Mouse (Mus musculus): Measurements from ENCODE around the gene Gdf2. TPM values are rescaled to one million over a fixed set of nuclear protein-coding genes. Genes with fewer than 3 reads are reported as not detected.

Gdf2 gene
- total RNA-seq (2015) = not detected in 2 replicates
- total RNA-seq (2017) = not detected in 2 replicates

- no peak for ATAC-seq (replicated peaks; ENCODE audit: poor library complexity)
Measured at GRCm38 (mm10) chr14:33940739-33941138, at the start of gene Gdf2. Gene Gdf2, plus strand, starts transcription at chr14:33941039.

GRCm38 (mm10) chr14:33891507-33891906 is 49.3 kb upstream of the Gdf2 start:
- ATAC-seq (replicated peaks; ENCODE audit: poor library complexity) = no peak

- ATAC-seq (replicated peaks; ENCODE audit: poor library complexity) = no peak
Measured at GRCm38 (mm10) chr14:33895777-33896176, 45.1 kb upstream of the Gdf2 start.

DNA sequence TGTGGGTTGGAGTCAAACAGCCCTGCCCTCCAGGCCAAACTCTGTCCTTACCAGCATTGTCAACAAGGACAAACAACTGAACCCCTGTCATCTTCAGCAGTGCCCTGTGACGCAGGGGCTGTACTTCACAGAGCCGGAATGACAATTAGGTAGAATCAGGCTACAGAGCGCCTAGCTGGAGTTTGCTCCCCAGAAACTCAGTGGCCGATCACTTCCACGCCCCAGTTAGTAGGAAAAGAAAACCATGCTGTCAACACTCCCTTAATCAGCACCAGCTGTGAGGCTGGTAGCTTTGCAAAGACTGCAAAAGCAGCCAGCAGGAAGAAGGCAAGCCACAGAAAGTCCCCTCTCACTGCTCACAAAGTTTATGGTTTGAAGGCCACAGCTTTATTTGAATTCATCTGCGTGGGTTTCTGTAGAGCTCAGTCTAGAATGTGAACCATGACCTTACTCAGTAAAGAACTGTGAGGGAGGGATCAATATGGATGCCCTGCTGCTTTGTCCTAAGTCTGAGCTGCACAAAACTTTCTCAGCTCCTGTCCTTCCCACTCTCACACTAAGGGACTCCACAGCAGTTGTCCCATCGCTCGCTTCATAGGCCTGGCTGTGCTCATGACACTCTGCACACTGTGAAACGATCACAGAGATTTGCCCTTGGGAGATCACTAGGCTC is 44.1 kb upstream of the Gdf2 start:
- ATAC-seq (replicated peaks; ENCODE audit: poor library complexity) = no peak

DNA sequence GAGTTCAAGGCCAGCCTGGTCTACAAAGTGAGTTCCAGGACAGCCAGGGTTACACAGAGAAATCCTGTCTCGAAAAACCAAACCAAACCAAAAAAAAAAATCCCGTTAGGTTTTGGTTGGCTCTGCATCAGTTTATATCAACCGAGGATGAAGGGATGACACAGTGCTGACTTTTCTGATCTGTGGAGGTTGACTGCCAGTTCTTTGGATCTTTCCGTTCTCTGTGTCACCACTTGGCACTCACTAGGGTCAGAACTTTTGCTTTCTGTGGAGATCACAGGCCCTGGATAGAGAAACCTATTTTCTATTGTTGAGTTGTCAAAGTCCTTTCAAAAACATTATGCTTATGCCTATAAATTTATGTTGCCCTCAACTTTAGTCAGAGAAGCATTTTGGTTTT is 38.1 kb upstream of the Gdf2 start:
- ATAC-seq (replicated peaks; ENCODE audit: poor library complexity) = no peak

- no peak for ATAC-seq (replicated peaks; ENCODE audit: poor library complexity)
Measured at GRCm38 (mm10) chr14:33903199-33903598, 37.6 kb upstream of the Gdf2 start.

DNA sequence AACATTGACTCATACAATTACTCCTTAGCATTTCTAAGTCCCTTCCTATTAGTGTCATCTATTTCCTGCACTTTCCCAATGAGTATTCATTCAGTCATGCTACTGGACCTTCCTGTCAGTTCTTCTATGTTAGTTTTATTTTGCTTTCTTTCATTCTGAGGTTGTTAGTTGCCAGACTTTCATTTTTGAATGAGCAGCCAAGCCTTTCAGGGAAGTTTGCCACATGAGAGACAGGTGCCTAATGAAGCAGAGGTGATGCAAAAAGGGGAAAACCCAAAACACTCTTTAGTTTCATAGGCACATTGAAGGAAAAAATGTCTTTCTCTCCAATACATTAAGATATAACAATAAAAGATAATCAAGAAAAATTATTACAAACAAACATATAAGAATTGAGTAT is 36.0 kb upstream of the Gdf2 start:
- no peak for ATAC-seq (replicated peaks; ENCODE audit: poor library complexity)

DNA sequence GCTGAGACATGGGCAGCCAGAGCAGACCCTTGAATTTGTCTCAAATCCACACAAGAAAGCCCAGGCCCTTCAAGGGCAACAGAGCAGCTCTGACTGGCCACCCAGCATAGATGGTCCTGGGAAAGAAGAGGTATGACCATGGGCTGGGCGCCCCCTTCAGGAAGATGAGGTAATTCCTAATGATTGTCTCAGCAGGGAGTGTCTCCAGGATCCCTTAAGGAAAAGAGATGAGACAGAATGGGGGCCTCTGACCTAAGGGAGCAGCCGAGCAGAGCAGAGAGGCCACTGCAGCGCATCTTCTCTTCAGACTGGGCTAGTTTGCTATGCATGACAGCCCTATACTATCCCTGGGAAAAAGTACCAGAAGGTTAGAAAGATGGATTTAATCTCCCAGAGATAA is 27.1 kb upstream of the Gdf2 start:
- ATAC-seq (replicated peaks; ENCODE audit: poor library complexity) = no peak

DNA sequence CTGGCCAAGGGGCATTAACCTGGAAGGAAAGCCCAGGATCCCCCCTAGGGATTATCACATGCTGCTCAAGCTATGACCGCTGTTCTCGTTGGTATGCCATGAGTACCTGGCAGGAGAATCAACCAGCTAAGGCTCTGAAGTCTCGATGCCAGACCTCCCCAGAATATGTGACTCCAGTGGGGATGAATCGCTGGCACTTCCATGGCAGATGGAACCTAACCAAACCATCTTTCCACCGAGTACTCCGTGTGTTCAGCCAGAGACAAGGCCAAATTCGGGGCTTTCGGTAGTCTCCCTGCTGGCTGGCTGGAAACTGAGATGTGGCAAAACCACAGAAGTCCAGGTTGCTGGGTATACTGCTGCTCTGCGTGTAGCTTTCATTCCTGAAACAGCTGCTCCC is 26.6 kb upstream of the Gdf2 start:
- ATAC-seq (replicated peaks; ENCODE audit: poor library complexity) = no peak

GRCm38 (mm10) chr14:33920727-33921559 is 19.9 kb upstream of the Gdf2 start:
- ATAC-seq (replicated peaks; ENCODE audit: poor library complexity) = no peak

- ATAC-seq (replicated peaks; ENCODE audit: poor library complexity) = no peak
Measured at GRCm38 (mm10) chr14:33922771-33923167, 18.1 kb upstream of the Gdf2 start.

- no peak for ATAC-seq (replicated peaks; ENCODE audit: poor library complexity)
Measured at GRCm38 (mm10) chr14:33923168-33924070, 17.4 kb upstream of the Gdf2 start, which contains the start of gene Gdf10. Gene Gdf10, plus strand, starts transcription at chr14:33923587.

DNA sequence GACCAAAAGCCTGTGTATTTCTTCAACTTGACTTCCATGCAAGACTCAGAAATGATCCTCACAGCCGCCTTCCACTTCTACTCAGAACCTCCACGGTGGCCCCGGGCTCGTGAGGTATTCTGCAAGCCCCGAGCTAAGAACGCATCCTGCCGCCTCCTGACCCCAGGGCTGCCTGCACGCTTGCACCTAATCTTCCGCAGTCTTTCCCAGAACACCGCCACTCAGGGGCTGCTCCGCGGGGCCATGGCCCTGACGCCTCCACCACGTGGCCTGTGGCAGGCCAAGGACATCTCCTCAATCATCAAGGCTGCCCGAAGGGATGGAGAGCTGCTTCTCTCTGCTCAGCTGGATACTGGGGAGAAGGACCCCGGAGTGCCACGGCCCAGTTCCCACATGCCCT is 9.0 kb upstream of the Gdf2 start:
- ATAC-seq (replicated peaks; ENCODE audit: poor library complexity) = no peak

DNA sequence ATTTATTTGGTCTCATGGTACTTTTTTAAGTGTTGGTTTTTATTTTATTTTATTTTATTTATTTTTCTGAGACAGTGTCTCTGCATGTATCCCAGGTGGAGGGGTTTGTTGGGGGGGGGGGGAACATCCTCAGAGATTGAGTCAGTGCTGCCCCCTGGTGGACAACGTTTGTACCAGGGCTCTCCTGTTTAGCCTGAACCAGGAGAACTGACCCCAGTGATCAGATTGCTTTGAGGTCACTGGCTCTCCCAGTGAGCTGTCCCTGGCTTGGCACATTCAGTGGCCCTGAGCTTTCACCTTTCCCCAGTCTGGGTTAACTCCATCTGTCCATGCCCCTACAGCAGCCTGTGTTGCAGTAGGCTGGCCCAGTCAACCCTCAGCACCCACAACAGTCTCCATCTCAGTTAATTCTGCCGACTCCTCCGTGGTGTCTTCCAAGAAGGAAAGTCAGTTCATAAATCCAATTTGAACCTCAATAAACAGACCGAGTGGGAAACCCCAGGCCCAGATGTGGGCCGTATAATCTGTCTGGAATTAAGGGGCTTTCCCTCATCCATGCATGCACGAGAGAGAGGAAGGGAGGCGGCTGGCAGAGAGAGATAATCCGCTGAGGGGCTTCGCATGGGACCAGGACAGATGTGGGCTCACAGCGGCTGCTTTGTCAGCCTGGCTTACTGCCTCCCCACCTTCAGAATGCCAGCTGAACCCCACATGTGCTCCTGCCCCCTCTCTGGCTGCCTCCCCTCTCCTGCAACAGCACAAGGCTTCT is 7.7 kb upstream of the Gdf2 start:
- ATAC-seq (replicated peaks; ENCODE audit: poor library complexity) = no peak

- ATAC-seq (replicated peaks; ENCODE audit: poor library complexity) = no peak
Measured at GRCm38 (mm10) chr14:33933778-33934317, 7.0 kb upstream of the Gdf2 start.

DNA sequence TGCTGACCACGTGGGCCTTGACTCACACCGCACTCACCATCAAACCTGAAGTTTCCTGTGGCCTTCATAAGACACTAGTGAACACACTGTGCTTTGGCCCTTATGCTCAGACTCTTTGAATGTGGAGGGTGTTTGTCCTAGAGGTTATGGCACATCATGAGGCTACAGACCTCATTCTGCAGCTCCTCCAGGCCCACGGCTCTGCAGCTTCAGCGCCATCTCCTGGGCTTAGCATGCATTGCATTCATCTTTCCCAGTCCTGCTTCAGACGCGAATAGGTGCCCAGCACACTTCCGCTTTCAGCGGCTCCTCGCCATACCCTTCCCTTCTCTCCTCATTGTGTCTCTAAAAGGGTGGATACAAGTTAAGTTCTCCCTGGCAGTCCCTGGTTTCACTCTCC is 1.7 kb upstream of the Gdf2 start:
- peak; percentile 83 for ATAC-seq (replicated peaks; ENCODE audit: poor library complexity)

GRCm38 (mm10) chr14:33942222-33942621 is 1.4 kb downstream of the Gdf2 start:
- no peak for ATAC-seq (replicated peaks; ENCODE audit: poor library complexity)

DNA sequence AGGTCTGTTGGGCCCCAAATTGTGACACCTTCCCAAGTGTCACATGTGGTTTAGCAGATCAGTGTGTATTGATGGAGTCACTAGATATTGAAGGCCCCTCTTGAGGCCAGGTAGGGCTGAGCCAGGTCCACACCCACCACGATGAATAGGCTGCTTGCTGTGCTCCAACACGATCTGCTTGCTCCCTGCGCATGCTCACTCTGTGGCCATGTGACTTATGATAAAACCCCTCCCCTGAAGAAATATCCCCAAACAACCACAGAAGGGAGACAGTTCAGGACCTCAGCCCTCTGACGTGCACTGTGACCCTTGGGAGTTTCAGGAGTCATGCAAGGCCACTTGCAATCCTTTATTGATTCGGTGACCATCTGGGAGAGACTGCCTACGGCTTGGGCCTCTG is 5.3 kb downstream of the Gdf2 start:
- ATAC-seq (replicated peaks; ENCODE audit: poor library complexity) = no peak

DNA sequence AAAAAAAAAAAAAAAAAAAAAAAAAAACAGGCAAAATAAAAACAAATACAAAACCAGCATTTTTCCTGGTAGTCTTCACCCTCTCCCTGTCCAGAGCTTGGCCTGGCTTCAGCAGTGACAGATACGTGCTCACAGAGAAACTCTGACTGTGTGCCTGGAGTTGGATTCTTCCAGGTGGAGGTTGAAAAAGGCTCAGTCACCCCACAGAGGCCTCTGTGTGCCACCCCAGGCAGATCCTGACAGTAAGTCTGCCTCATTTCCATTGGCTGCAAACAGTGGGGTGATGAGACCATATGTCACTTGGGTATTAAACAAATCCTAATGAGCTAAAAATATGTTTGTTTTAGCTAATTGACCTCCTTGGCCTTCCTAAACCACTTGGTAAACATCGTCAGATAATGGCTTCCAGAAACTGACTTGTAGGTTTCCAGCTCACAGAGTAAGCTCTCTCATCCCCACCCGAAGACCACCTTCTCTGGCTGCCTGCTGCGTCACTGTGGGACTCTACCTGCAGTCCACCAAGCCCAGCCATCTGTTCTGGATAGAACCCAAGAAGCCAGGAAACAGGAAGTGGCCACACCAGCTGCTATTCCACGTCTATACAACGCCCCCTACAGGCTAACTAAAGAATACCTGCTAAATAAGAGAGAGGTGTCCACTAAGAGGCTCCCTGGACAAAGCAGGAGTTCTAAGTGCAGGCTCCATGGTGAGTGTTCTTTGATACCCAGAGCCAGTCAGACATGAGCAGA is 11.6 kb downstream of the Gdf2 start:
- no peak for ATAC-seq (replicated peaks; ENCODE audit: poor library complexity)

DNA sequence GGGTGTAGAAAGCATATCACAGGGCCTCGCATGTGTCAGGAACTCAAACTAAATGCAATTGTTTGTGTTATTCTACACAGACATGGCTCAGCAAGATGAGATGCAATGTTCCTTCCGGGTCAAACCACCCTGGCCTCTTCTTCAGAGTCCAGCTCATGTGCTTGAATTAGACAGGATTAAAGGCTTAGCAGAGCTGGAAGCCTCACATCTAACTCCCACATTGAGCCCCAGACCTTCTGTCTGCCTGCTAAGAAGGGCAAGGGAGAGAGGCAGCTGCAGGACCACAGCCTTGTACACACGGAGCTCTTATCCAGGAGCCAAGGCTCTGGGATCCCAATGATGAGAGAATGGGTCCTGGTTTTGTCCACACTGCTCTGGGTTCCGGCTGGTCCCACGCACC is 12.9 kb downstream of the Gdf2 start, which contains the start of gene Rbp3:
Rbp3 (plus strand) TSS at position 243 of the 400 bp plus-strand sequence.
- no peak for ATAC-seq (replicated peaks; ENCODE audit: poor library complexity)

All from megakaryocyte progenitor cell, adult 5-6 weeks (primary cell).